Mouse (Mus musculus): ENCODE data around the gene Plekhm3. TPM values are rescaled to one million over a fixed set of nuclear protein-coding genes. Genes with fewer than 3 reads are reported as not detected.
A peak's percentile ranks its signal among the peaks of the same experiment; 100 is the strongest.

The Plekhm3 gene
- polyA plus RNA-seq, 1 experiment from 2014 or later, result 7.8 TPM

GRCm38 (mm10) chr1:64949377-64949776, 7.2 kb downstream of the Plekhm3 start:
- Histone ChIP-seq H3K4me2 (no peak overlapping the region), H3K27me3 (no peaks in the 10 kb centered on the region), H3K4me3 (replicated peaks) (no peak overlapping the region), H3K9me3 (replicated peaks) (no peaks in the 10 kb centered on the region), H3K4me1 (no peaks in the 10 kb centered on the region), H3K36me3 (no peaks in the 10 kb centered on the region), H3K27ac (no peak overlapping the region), H3K9ac (no peak overlapping the region)
- ATAC-seq (replicated peaks; ENCODE audit: low FRiP score), result no peak
- WGBS, result 78% methylated on average over 8 of the region's 8 CpGs

- Histone ChIP-seq H3K4me1 (no peaks in the 10 kb centered on the region), H3K9ac (no peak overlapping the region), H3K4me2 (no peak overlapping the region), H3K27me3 (no peaks in the 10 kb centered on the region), H3K27ac (no peak overlapping the region), H3K36me3 (0 out of 2 replicates have a peak, but pooled peaks cover 3% of the 10 kb centered on the region), H3K4me3 (replicated peaks) (no peak overlapping the region), H3K9me3 (replicated peaks) (no peaks in the 10 kb centered on the region)
- 33% methylated on average over 4 of the region's 4 CpGs for WGBS
- no peak for ATAC-seq (replicated peaks; ENCODE audit: low FRiP score)
Measured at GRCm38 (mm10) chr1:64946106-64946505, 10.5 kb downstream of the Plekhm3 start.

- no peaks in the 10 kb centered on the region for H3K9me3 ChIP-seq (replicated peaks)
- H3K27ac ChIP-seq, result no peak overlapping the region
- no peak overlapping the region for H3K4me3 ChIP-seq (replicated peaks)
- no peak overlapping the region for H3K4me2 ChIP-seq
- H3K9ac ChIP-seq, result no peak overlapping the region
- 0 out of 2 replicates have a peak, but pooled peaks cover 3% of the 10 kb centered on the region for H3K36me3 ChIP-seq
- H3K4me1 ChIP-seq, result no peaks in the 10 kb centered on the region
- no peaks in the 10 kb centered on the region for H3K27me3 ChIP-seq
- ATAC-seq (replicated peaks; ENCODE audit: low FRiP score), result no peak
- WGBS, result 80% methylated on average over 9 of the region's 9 CpGs
Measured at GRCm38 (mm10) chr1:64945214-64945785, 11.3 kb downstream of the Plekhm3 start.

- ATAC-seq (replicated peaks; ENCODE audit: low FRiP score), result no peak
- Histone ChIP-seq H3K27ac (no peak overlapping the region), H3K4me1 (no peaks in the 10 kb centered on the region), H3K9ac (no peak overlapping the region), H3K4me3 (replicated peaks) (no peak overlapping the region), H3K4me2 (no peak overlapping the region), H3K9me3 (replicated peaks) (no peaks in the 10 kb centered on the region), H3K36me3 (0 out of 2 replicates have a peak, but pooled peaks cover 3% of the 10 kb centered on the region), H3K27me3 (no peaks in the 10 kb centered on the region)
- 77% methylated on average over 2 of the region's 2 CpGs for WGBS
Measured at GRCm38 (mm10) chr1:64944746-64945145, 11.9 kb downstream of the Plekhm3 start.

- no peaks in the 10 kb centered on the region for H3K4me1 ChIP-seq
- H3K4me3 ChIP-seq (replicated peaks), result no peak overlapping the region
- H3K36me3 ChIP-seq, result peaks cover 8% of the 10 kb centered on the region; the same call in 1 of the 2 replicates
- no peak overlapping the region for H3K4me2 ChIP-seq
- 0 out of 2 replicates have a peak overlapping the region, but pooled peaks have one; percentile 15 for H3K27ac ChIP-seq
- H3K9ac ChIP-seq, result no peak overlapping the region
- ATAC-seq (replicated peaks; ENCODE audit: low FRiP score), result 0 out of 2 replicates have a peak, but pooled peaks have one; percentile 22
- H3K9me3 ChIP-seq (replicated peaks), result no peaks in the 10 kb centered on the region
- H3K27me3 ChIP-seq, result no peaks in the 10 kb centered on the region
- WGBS, result 57% methylated on average over 4 of the region's 4 CpGs
Measured at GRCm38 (mm10) chr1:64942006-64942755, 14.4 kb downstream of the Plekhm3 start.

- Histone ChIP-seq H3K36me3 (peaks cover 15% of the 10 kb centered on the region; the same call in 1 of the 2 replicates), H3K4me3 (replicated peaks) (no peak overlapping the region), H3K4me1 (no peaks in the 10 kb centered on the region), H3K27me3 (no peaks in the 10 kb centered on the region), H3K9ac (no peak overlapping the region), H3K27ac (no peak overlapping the region), H3K9me3 (replicated peaks) (no peaks in the 10 kb centered on the region), H3K4me2 (no peak overlapping the region)
- WGBS, result 93% methylated on average over 7 of the region's 7 CpGs
- ATAC-seq (replicated peaks; ENCODE audit: low FRiP score), result no peak
Measured at GRCm38 (mm10) chr1:64938907-64939306, 17.7 kb downstream of the Plekhm3 start.

GRCm38 (mm10) chr1:64937692-64938091, 18.9 kb downstream of the Plekhm3 start:
- 90% methylated on average over 10 of the region's 10 CpGs for WGBS
- Histone ChIP-seq H3K4me3 (replicated peaks) (no peak overlapping the region), H3K27me3 (no peaks in the 10 kb centered on the region), H3K36me3 (peaks cover 13% of the 10 kb centered on the region; the same call in 1 of the 2 replicates), H3K9me3 (replicated peaks) (no peaks in the 10 kb centered on the region), H3K9ac (no peak overlapping the region), H3K4me2 (no peak overlapping the region), H3K27ac (no peak overlapping the region), H3K4me1 (no peaks in the 10 kb centered on the region)
- ATAC-seq (replicated peaks; ENCODE audit: low FRiP score), result no peak

- no peak for ATAC-seq (replicated peaks; ENCODE audit: low FRiP score)
- no peaks in the 10 kb centered on the region for H3K27me3 ChIP-seq
- H3K9me3 ChIP-seq (replicated peaks), result no peaks in the 10 kb centered on the region
- H3K27ac ChIP-seq, result no peak overlapping the region
- no peaks in the 10 kb centered on the region for H3K4me1 ChIP-seq
- no peak overlapping the region for H3K9ac ChIP-seq
- H3K36me3 ChIP-seq, result peaks cover 15% of the 10 kb centered on the region; the same call in 1 of the 2 replicates
- H3K4me2 ChIP-seq, result no peak overlapping the region
- WGBS, result 95% methylated on average over 1 of the region's 1 CpGs
- H3K4me3 ChIP-seq (replicated peaks), result no peak overlapping the region
Measured at GRCm38 (mm10) chr1:64932921-64933320, 23.7 kb downstream of the Plekhm3 start.

- Histone ChIP-seq H3K9ac (no peak overlapping the region), H3K27me3 (no peaks in the 10 kb centered on the region), H3K4me3 (replicated peaks) (no peak overlapping the region), H3K36me3 (0 out of 2 replicates have a peak, but pooled peaks cover 2% of the 10 kb centered on the region), H3K27ac (no peak overlapping the region), H3K9me3 (replicated peaks) (no peaks in the 10 kb centered on the region), H3K4me1 (no peaks in the 10 kb centered on the region), H3K4me2 (no peak overlapping the region)
- 60% methylated on average over 6 of the region's 6 CpGs for WGBS
- ATAC-seq (replicated peaks; ENCODE audit: low FRiP score), result no peak
Measured at GRCm38 (mm10) chr1:64930124-64930523, 26.5 kb downstream of the Plekhm3 start.

- H3K27me3 ChIP-seq, result no peaks in the 10 kb centered on the region
- H3K4me2 ChIP-seq, result no peak overlapping the region
- H3K4me3 ChIP-seq (replicated peaks), result no peak overlapping the region
- no peak overlapping the region for H3K9ac ChIP-seq
- H3K36me3 ChIP-seq, result 0 out of 2 replicates have a peak, but pooled peaks cover 2% of the 10 kb centered on the region
- no peaks in the 10 kb centered on the region for H3K4me1 ChIP-seq
- no peaks in the 10 kb centered on the region for H3K9me3 ChIP-seq (replicated peaks)
- no peak overlapping the region for H3K27ac ChIP-seq
- no peak for ATAC-seq (replicated peaks; ENCODE audit: low FRiP score)
- WGBS, result 86% methylated on average over 4 of the region's 4 CpGs
Measured at GRCm38 (mm10) chr1:64929673-64930072, 27.0 kb downstream of the Plekhm3 start.

GRCm38 (mm10) chr1:64928542-64928941, 28.1 kb downstream of the Plekhm3 start:
- H3K4me3 ChIP-seq (replicated peaks), result no peak overlapping the region
- H3K27me3 ChIP-seq, result no peaks in the 10 kb centered on the region
- H3K9me3 ChIP-seq (replicated peaks), result no peaks in the 10 kb centered on the region
- no peak overlapping the region for H3K4me2 ChIP-seq
- H3K4me1 ChIP-seq, result no peaks in the 10 kb centered on the region
- 91% methylated on average over 3 of the region's 3 CpGs for WGBS
- 0 out of 2 replicates have a peak, but pooled peaks cover 2% of the 10 kb centered on the region for H3K36me3 ChIP-seq
- no peak overlapping the region for H3K27ac ChIP-seq
- H3K9ac ChIP-seq, result no peak overlapping the region
- ATAC-seq (replicated peaks; ENCODE audit: low FRiP score), result no peak

- Histone ChIP-seq H3K9me3 (replicated peaks) (no peaks in the 10 kb centered on the region), H3K27ac (no peak overlapping the region), H3K36me3 (0 out of 2 replicates have a peak, but pooled peaks cover 2% of the 10 kb centered on the region), H3K9ac (no peak overlapping the region), H3K4me2 (no peak overlapping the region), H3K27me3 (no peaks in the 10 kb centered on the region), H3K4me3 (replicated peaks) (no peak overlapping the region), H3K4me1 (no peaks in the 10 kb centered on the region)
- WGBS, result 87% methylated on average over 15 of the region's 15 CpGs
- no peak for ATAC-seq (replicated peaks; ENCODE audit: low FRiP score)
Measured at GRCm38 (mm10) chr1:64927437-64928274, 29.0 kb downstream of the Plekhm3 start.
